Mouse (Mus musculus): ENCODE measurements at regions not wholly inside any gene's neighbourhood (a gene's known extent, or its start where the extent isn't known, plus 50 kb on each side); places are given as distances from the start of the nearest gene placed in this dataset.

DNA sequence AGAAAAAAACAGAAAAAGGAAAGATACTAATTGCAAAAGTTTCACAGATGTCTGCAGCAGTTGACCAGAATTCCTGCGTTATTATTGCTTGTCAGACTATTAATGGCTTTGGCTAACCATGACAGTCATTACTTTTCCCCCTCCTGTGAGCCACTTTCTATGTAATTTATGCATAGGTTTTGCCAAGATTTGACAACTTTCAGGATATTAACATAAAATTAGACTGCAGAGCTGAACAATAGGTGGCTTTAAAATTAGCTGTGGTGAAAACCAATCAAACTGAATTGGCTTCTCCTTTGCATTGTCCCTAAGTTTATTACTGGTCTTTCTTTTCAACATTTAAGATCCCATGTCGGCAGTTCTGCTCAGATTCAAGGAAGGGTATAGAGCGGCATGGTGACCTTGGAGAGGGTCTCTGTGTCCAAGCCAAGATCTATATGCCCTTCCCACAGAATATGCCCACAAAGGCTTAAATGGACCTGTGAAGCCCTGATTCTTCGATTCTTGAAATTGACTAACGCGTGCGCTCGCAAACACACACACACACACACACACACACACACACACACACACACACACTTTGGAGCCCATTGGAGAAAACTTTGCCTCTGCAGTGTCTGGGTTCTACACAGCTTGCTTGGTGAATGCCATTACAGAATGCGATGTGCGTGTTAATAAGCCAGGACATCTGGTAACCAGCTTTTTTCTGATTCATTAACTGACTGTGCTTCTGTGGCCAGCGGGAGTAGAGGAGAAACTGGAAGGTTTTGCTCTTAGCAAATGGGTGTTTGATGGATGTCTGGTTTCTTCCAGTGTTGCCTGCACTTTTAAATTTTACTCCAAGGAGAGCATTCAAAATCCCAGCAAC is 69.8 kb upstream of the Itga4 start:
- peak overlapping the region; percentile 30; the same call in 1 of the 2 replicates for H3K4me2 ChIP-seq (replicated peaks)
- H3K9me3 ChIP-seq = no peaks in the 10 kb centered on the region
- no peak overlapping the region for H3K9ac ChIP-seq
- ATAC-seq (ENCODE audit: low FRiP score, low read depth) = 0 out of 2 replicates have a peak, but pooled peaks have one; percentile 51
- 38% methylated on average over 11 of the region's 11 CpGs for WGBS
- H3K27me3 ChIP-seq = no peaks in the 10 kb centered on the region
- H3K27ac ChIP-seq = no peak overlapping the region
- H3K4me3 ChIP-seq = no peak overlapping the region
- H3K36me3 ChIP-seq = no peaks in the 10 kb centered on the region
- H3K4me1 ChIP-seq = peaks cover 20% of the 10 kb centered on the region

DNA sequence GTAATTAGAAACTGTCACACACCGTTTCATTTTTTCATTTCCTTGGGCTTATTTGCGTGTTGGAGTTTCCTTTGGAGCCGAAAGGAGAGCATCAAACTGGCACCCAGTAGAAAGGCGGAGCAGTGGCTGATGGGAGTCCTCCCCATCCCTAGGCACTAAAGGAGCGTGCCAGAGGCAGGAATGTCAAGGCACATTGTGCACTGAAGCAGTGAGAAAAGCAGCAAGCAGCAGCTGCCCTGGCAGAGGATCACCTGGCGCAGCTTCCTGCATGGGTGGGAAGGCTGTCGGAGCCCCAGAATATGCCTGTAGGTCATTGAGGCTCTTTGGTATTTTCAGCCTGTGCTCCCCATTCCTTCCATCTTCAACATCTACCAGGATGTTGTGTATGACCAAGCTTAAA is 68.3 kb upstream of the Itga4 start:
- H3K4me2 ChIP-seq (replicated peaks) = no peak overlapping the region
- H3K4me3 ChIP-seq = no peak overlapping the region
- H3K36me3 ChIP-seq = no peaks in the 10 kb centered on the region
- H3K9me3 ChIP-seq = no peaks in the 10 kb centered on the region
- no peak for ATAC-seq (ENCODE audit: low FRiP score, low read depth)
- H3K27ac ChIP-seq = no peak overlapping the region
- no peaks in the 10 kb centered on the region for H3K27me3 ChIP-seq
- no peak overlapping the region for H3K9ac ChIP-seq
- WGBS = 77% methylated on average over 7 of the region's 7 CpGs
- H3K4me1 ChIP-seq = peaks cover 16% of the 10 kb centered on the region

DNA sequence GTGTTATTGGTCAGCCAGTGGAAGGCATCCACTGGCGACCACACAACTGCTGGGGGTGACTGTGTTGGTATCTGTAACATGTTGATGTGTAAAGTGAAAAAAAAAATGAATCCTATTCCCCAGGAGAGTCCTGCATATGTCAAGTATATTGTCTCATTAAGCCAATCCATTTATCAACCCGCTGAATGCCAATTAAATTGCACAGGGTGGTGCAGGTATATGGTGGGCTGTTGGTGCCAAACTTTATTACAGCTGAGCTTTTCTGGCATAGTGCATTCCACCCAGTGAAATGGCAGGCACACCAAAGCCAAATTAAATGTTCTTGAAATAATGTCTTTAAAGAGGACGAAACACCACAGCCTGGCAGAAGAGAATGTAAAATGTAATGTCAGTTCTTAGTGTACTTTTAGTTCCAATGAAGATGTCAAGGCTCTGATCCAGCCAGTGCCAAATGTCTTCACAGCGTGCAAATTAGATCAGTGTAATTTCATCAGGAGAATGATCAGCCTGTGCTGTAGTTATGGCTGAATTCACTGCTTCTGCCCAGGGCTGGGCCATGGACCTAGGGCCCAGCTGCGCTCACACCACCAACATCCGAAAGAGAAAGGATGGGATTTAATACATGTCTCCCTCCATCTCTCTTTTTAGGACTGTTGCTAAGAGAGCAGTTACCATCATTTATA is 66.6 kb upstream of the Itga4 start:
- H3K9me3 ChIP-seq = no peaks in the 10 kb centered on the region
- peaks cover 16% of the 10 kb centered on the region for H3K4me1 ChIP-seq
- no peak overlapping the region for H3K27ac ChIP-seq
- no peak for ATAC-seq (ENCODE audit: low FRiP score, low read depth)
- H3K27me3 ChIP-seq = no peaks in the 10 kb centered on the region
- no peak overlapping the region for H3K4me2 ChIP-seq (replicated peaks)
- H3K36me3 ChIP-seq = no peaks in the 10 kb centered on the region
- H3K9ac ChIP-seq = no peak overlapping the region
- 80% methylated on average over 6 of the region's 6 CpGs for WGBS
- H3K4me3 ChIP-seq = no peak overlapping the region

DNA sequence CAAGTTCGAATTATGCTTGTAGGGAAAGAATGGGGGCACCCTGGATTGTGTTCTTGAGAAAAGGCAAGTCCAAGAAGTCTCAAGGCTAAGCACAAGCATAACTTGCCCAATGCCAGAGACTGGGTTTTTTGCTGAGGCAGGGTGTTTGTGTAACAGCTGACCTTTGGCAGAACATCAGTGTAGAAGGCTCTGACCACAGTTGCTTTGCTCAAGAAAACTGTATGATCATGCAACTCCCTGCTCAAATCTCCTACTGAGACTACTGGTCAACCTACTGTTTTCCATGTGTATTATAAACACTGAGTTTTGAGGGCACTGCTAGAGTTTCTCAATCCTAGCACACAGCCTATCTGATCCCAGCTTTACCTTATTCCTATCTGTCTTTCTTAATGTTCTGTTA is 61.4 kb upstream of the Itga4 start:
- H3K4me2 ChIP-seq (replicated peaks) = no peak overlapping the region
- H3K4me1 ChIP-seq = no peaks in the 10 kb centered on the region
- ATAC-seq (ENCODE audit: low FRiP score, low read depth) = no peak
- no peaks in the 10 kb centered on the region for H3K27me3 ChIP-seq
- no peaks in the 10 kb centered on the region for H3K9me3 ChIP-seq
- 71% methylated on average over 1 of the region's 1 CpGs for WGBS
- no peak overlapping the region for H3K9ac ChIP-seq
- no peak overlapping the region for H3K27ac ChIP-seq
- H3K36me3 ChIP-seq = no peaks in the 10 kb centered on the region
- no peak overlapping the region for H3K4me3 ChIP-seq

DNA sequence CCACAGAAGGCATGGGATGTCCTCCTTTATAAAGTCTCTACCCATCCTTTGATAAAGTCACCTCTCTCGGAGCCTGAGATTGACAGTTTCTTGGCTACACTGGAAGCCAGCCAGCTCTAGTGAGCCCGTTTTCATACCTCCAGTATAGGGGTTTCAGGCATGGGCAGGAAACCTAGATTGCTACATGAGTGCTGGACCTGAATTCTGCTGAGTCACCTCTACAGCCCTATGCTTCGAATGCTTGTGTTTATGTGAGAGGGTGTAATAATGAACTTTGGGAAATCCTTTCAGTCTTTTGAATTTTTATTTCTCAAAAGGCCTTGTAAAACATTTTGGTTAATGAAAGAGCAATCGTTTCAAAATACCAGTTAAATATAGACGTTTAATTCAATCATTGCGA is 53.5 kb upstream of the Itga4 start:
- no peaks in the 10 kb centered on the region for H3K9me3 ChIP-seq
- H3K4me2 ChIP-seq (replicated peaks) = no peak overlapping the region
- no peak overlapping the region for H3K9ac ChIP-seq
- no peaks in the 10 kb centered on the region for H3K27me3 ChIP-seq
- ATAC-seq (ENCODE audit: low FRiP score, low read depth) = no peak
- WGBS = 53% methylated on average over 6 of the region's 6 CpGs
- no peaks in the 10 kb centered on the region for H3K36me3 ChIP-seq
- H3K27ac ChIP-seq = no peak overlapping the region
- H3K4me3 ChIP-seq = no peak overlapping the region
- peaks cover 16% of the 10 kb centered on the region for H3K4me1 ChIP-seq

Data from limb, embryonic 13.5 days (tissue).